Mouse (Mus musculus): ENCODE results near the gene Hsh2d. TPM values are rescaled to one million over a fixed set of nuclear protein-coding genes. Genes with fewer than 3 reads are reported as not detected.

Gene Hsh2d
- total RNA-seq, 2 experiments from 2014 or later, result not detected

DNA sequence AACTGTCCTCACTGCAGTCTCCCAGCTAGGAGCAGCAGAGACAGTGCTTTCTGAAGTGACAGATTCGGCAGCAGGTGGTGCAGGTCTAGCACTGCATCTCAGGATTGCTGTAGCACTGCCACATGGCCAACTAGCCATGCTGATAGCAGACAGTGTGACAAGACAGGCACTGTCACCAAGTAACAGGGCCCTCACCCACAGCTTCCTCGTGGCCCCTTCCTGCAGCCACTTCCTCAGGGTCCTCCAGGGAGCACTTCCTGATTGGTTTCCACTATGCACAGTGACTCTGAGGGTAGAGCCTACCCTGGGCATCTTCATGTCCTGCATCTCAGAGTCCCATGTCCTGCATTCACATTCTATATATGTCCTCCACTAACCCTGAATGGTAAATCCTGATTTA is 55.2 kb downstream of the Hsh2d start:
- no peak for DNase-seq (ENCODE audit: extremely low spot score in 1 of 2, low spot score in 1 of 2)

Other genes with a start within 250 kb of the Hsh2d start
- 10 to 100 TPM; 15.4 to 21.8 TPM for gene Zfp961, start 238.6 kb upstream of the Hsh2d start, total RNA-seq (2021)
- not detected for gene Cyp4f18, start 180.0 kb upstream of the Hsh2d start, total RNA-seq (2021)
- not detected for gene Olfr372, start 148.4 kb upstream of the Hsh2d start, total RNA-seq (2021)
- not detected for gene Olfr373, start 106.5 kb upstream of the Hsh2d start, total RNA-seq (2021)
- gene Olfr374, start 82.6 kb upstream of the Hsh2d start, total RNA-seq (2021), result not detected
- gene Tpm4, start 54.7 kb upstream of the Hsh2d start, total RNA-seq (2021), result 10 to 100 TPM; 26.2 to 27.5 TPM
- gene Rab8a, start 28.4 kb upstream of the Hsh2d start, total RNA-seq (2021), result 10 to 100 TPM; 40.0 to 41.2 TPM
- gene Cib3, start 23.2 kb downstream of the Hsh2d start, total RNA-seq (2021), result not detected
- gene Gm11034, start 24.0 kb downstream of the Hsh2d start, total RNA-seq (2021), result not detected
- 10 to 100 TPM; 57.4 to 60.6 TPM for gene Fam32a, start 30.1 kb downstream of the Hsh2d start, total RNA-seq (2021)
- 10 to 100 TPM; 85.8 to 96.2 TPM for gene Ap1m1, start 50.4 kb downstream of the Hsh2d start, total RNA-seq (2021)
- gene Gm10282, start 115.6 kb downstream of the Hsh2d start, total RNA-seq (2021), result 1 to 10 TPM; 6.6 to 7.9 TPM
- gene Klf2, start 129.4 kb downstream of the Hsh2d start, total RNA-seq (2021), result 10 to 100 TPM; 14.3 to 18.0 TPM
- 10 to 100 TPM; 58.9 to 72.2 TPM for gene Eps15l1, start 231.8 kb downstream of the Hsh2d start, total RNA-seq (2021)

Data from layer of hippocampus, postnatal 25 days (tissue).